Mouse (Mus musculus) lung, postnatal 0 days (tissue): Measurements from ENCODE around the gene Jak3. TPM values are rescaled to one million over a fixed set of nuclear protein-coding genes. Genes with fewer than 3 reads are reported as not detected.

Source experiments
- ATAC-seq: fragments of 200-750 bp; cut with Nextera tagmentation; 2 replicates; pipeline ENCODE4 v1.8.0; 2017; ENCODE audit warnings: moderate library complexity
- DNase-seq: peaks from one replicate; pipeline ENCODE4 v3.0.0-alpha.2; 2016; ENCODE audit warnings: low spot score
- H3K27ac ChIP-seq: fragments of 300-500 bp; sonication (generic); 2 replicates; pipeline ENCODE4 v1.5.1; 2014; ENCODE audit warnings: antibody characterized with exemption, mild to moderate bottlenecking, low read length, mixed read lengths
- H3K27me3 ChIP-seq: fragments of 300-500 bp; sonication (generic); replicated peaks from 2 replicates; pipeline ENCODE4 v1.6.1; 2014; ENCODE audit warnings: low read length, mixed read lengths; ENCODE audit not compliant: insufficient read depth
- H3K36me3 ChIP-seq: fragments of 300-500 bp; sonication (generic); 2 replicates; pipeline ENCODE4 v1.6.1; 2014; ENCODE audit warnings: low read length, mixed read lengths; ENCODE audit not compliant: insufficient read depth
- H3K4me1 ChIP-seq: fragments of 300-500 bp; sonication (generic); 2 replicates; pipeline ENCODE4 v1.6.1; 2014; ENCODE audit warnings: antibody characterized with exemption, low read depth, low read length, mixed read lengths; ENCODE audit not compliant: insufficient read depth
- H3K4me2 ChIP-seq: fragments of 300-500 bp; sonication (generic); replicated peaks from 2 replicates; pipeline ENCODE4 v1.6.1; 2014; ENCODE audit warnings: low read depth, mild to moderate bottlenecking, low read length, moderate library complexity, mixed read lengths
- H3K4me3 ChIP-seq: fragments of 300-500 bp; sonication (generic); 2 replicates; pipeline ENCODE4 v1.5.1; 2014; ENCODE audit warnings: low read depth, low read length
- H3K9ac ChIP-seq: fragments of 300-500 bp; sonication (generic); replicated peaks from 2 replicates; pipeline ENCODE4 v1.6.1; 2014; ENCODE audit warnings: low read depth, mild to moderate bottlenecking
- H3K9me3 ChIP-seq: fragments of 300-500 bp; sonication (generic); 2 replicates; pipeline ENCODE4 v1.6.1; 2016; ENCODE audit warnings: low read length, mixed read lengths
- CTCF ChIP-seq: IDR thresholded peaks from 2 replicates; pipeline ENCODE4 v1.5.1; 2016; ENCODE audit warnings: antibody characterized with exemption, mild to moderate bottlenecking
- EP300 ChIP-seq: IDR thresholded peaks from 2 replicates; pipeline ENCODE4 v1.6.1; 2016; ENCODE audit warnings: antibody characterized with exemption, mild to moderate bottlenecking, control low read depth
- WGBS: fragments of 180-500 bp; shearing (Covaris S2); extraction: QIAGEN DNeasy Blood & Tissue Kit; methylation state at CpG from one replicate; pipeline ENCODE4 v1.1.7; 2014; 5-methylcytosine and 5-hydroxymethylcytosine counted together
- polyA plus RNA-seq: library from polyadenylated mRNA; unstranded; fragments of >200 nt; fragmentation: Nextera tagmentation; extraction: Ambion mirVana; gene quantifications from 2 replicates; pipeline ENCODE4 v1.2.1, GENCODE M21; 2015

Gene Jak3
- polyA plus RNA-seq, 1 experiment from 2014 or later = 7.7 TPM

DNA sequence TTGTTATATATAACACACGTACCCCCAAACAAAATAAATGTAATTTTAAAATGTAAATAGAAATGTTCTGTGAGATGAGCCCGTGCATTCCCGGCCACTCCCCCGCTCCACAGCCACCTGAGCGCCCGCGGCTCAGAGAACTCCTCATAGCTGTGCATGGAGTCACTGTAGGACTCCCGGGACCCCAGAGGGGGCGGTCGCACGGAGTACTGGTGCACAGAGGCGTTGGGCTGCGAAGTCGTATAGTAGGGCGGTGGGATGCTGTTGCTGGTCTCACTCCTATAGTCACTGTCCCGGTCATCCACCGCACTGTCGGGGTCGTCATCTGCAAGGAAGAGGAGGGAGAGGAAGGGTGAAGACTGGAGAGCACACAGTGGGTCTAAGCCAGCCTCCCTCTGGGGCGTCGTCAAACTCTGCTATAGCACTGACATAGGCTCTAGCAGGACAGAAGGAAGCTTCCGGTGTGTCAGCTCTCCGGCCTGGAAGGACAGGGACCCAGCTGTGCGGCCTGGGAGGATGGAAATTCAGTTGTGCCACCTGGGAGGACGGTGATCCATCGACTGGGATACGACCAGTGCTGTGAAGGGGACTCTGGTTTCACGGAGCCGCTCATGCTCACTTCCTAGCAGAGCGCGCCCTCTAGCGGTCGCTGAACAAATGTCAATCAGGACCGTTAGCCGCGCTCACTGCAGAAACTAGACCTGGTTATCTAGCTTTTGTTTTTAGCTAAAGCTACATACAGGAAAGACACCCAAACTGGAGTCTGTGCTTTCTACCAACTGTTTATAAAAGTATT lies 15.6 kb upstream of the Jak3 start:
- Histone ChIP-seq H3K36me3 (no peaks in the 10 kb centered on the region), H3K9ac (no peak overlapping the region), H3K4me1 (0 out of 2 replicates have a peak, but pooled peaks cover 2% of the 10 kb centered on the region), H3K9me3 (no peaks in the 10 kb centered on the region), H3K4me3 (no peak overlapping the region), H3K27ac (no peak overlapping the region), H3K27me3 (peaks cover 28% of the 10 kb centered on the region; the same call in 1 of the 2 replicates), H3K4me2 (no peak overlapping the region)
- TF ChIP-seq EP300 = no peak
- peak; percentile 98 for TF ChIP-seq CTCF
- 8% methylated on average over 36 of the region's 36 CpGs for WGBS
- ATAC-seq = peak; percentile 69
- DNase-seq = peak; percentile 90

DNA sequence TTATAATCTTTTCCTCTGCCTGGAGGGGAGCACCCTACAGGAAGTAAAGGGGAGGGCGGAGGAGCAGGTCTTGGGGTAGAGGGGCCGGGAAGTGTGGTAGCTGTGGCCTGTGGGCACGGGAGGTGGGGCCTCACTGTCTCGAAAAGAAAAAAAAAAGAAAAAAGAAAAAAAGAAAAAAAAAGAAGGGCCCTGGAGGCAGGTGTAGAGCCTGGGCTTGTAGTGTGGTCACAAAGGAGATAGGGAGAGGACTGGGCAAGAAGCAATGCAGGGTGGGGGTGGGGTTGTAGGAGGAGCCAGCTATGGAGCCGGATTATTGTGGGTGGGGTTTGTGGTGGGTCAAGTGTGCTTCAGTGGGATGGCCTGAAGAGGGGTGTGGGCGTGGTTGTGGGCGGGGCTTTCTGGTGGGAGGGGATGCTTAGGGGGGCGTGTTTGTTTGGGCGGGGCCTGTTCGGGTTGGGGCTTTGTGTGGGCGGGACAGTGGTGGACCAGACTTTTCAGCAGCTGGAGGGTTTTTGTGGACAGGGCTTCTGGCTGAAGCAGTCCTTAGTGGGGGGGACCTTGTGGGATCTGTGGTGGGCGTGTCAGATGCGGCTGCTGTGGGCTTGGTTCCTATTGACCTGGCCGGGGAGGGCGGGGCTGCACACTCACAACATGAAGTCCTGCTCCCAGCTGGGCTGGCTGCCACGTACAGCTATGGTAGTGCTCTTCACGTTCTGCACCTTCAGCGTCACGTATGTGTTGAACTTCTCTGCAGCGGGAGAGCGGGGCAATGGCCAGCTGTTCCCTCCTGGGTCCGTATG lies 10.6 kb upstream of the Jak3 start:
- Histone ChIP-seq H3K27ac (no peak overlapping the region), H3K36me3 (no peaks in the 10 kb centered on the region), H3K9ac (no peak overlapping the region), H3K27me3 (peaks cover 7% of the 10 kb centered on the region; the same call in 1 of the 2 replicates), H3K9me3 (no peaks in the 10 kb centered on the region), H3K4me3 (0 out of 2 replicates have a peak overlapping the region, but pooled peaks have one; percentile 5), H3K4me2 (peak overlapping the region; percentile 39), H3K4me1 (peaks cover 14% of the 10 kb centered on the region; the same call in 1 of the 2 replicates)
- TF ChIP-seq CTCF = no peak
- no peak for TF ChIP-seq EP300
- ATAC-seq = peak; percentile 72
- DNase-seq = peak; percentile 75
- 5% methylated on average over 20 of the region's 22 CpGs for whole genome bisulfite sequencing

DNA sequence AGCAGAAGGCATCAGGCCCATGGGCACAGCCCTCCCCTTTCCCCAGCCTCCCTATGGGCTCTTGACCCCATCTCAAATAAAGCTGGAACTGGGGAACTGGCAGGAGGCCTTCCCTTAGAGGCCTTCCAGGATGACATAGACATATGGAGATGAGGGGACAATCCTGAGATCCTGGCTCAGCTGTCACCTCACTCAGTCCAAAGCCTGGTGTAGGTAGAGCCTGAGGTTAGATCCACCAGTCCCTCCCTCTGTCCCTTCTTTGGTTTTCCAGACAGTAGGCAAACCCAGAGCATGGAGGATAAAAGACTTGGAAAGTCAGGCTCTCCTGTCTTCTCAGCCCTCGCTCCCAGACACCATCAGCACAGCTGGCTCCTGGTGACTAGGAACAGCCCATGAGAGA lies 9.2 kb upstream of the Jak3 start:
- H3K27ac ChIP-seq = no peak overlapping the region
- no peak overlapping the region for H3K4me3 ChIP-seq
- 0 out of 2 replicates have a peak, but pooled peaks cover 12% of the 10 kb centered on the region for H3K27me3 ChIP-seq
- H3K4me1 ChIP-seq = peaks cover 22% of the 10 kb centered on the region; the same call in 1 of the 2 replicates
- H3K36me3 ChIP-seq = no peaks in the 10 kb centered on the region
- no peak overlapping the region for H3K9ac ChIP-seq
- WGBS = 50% methylated on average over 1 of the region's 1 CpGs
- no peak for DNase-seq
- no peak overlapping the region for H3K4me2 ChIP-seq
- H3K9me3 ChIP-seq = no peaks in the 10 kb centered on the region
- no peak for ATAC-seq
- TF ChIP-seq CTCF (no peak), EP300 (no peak)

DNA sequence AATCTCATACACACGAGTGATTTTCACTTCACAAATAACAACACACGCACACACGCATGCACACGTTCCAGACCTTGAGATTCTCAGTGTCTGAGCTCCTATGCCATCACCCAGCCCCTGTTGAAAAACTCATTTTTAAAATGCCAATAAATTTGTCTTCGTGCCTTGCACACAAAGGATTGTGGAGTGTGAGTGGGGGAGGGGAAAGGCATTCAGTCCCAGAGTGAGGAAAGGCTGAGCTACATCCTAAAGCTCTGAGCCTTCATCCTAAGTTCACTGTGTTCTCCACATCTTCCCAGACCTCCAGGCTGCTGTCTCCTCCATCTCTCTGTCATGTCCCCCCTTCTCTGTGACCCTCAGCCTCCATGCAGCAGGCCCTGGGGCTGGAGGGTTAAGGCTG lies 8.8 kb upstream of the Jak3 start:
- DNase-seq (no peak), ATAC-seq (no peak)
- no peaks in the 10 kb centered on the region for H3K9me3 ChIP-seq
- 0 out of 2 replicates have a peak overlapping the region, but pooled peaks have one; percentile 8 for H3K9ac ChIP-seq
- no peak overlapping the region for H3K4me3 ChIP-seq
- TF ChIP-seq CTCF (no peak), EP300 (no peak)
- H3K36me3 ChIP-seq = no peaks in the 10 kb centered on the region
- 0 out of 2 replicates have a peak, but pooled peaks cover 12% of the 10 kb centered on the region for H3K27me3 ChIP-seq
- H3K4me2 ChIP-seq = no peak overlapping the region
- WGBS = 56% methylated on average over 5 of the region's 5 CpGs
- H3K27ac ChIP-seq = no peak overlapping the region
- peaks cover 22% of the 10 kb centered on the region; the same call in 1 of the 2 replicates for H3K4me1 ChIP-seq

DNA sequence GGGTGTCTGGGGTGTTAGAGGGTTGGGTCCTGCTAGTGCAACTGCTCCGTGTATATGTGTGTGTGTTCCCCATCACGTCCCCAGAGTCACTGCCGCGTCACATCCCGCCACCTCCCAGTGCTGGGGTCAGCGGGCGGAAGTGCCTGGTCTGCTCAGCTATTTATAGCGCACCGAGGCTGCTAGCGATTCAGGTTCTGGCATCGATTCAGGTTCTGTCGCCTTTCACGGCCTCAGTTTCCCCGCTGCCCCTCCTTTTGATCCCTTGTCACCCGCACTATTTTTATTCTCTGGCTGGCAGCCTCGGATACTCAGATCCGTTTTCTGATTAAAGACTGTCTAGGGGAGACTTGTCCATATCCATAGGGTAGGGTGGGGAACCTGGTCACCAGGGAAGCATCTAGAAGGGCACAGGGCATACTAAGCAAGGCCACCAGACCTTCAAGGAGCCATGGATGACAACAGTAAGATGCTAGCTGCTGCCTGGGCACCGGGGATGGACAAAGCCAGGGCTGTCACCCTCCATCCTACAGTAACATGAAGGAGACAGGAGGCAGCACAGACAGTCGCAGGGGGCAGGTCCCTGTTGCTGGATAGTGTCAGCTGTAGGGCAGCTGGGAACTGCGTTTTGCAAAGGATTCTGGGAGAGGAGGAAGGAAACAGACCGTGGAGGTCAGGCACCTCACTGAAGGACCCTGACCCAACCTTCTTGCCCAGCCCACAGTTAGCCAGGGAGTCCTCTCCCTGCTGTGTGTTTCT lies 7.7 kb upstream of the Jak3 start:
- H3K9ac ChIP-seq = no peak overlapping the region
- H3K4me2 ChIP-seq = peak overlapping the region; percentile 29
- H3K4me3 ChIP-seq = no peak overlapping the region

More for the DNA sequence above, 7.7 kb upstream of the Jak3 start:
- H3K27ac ChIP-seq = no peak overlapping the region
- H3K27me3 ChIP-seq = 0 out of 2 replicates have a peak, but pooled peaks cover 12% of the 10 kb centered on the region
- H3K9me3 ChIP-seq = no peaks in the 10 kb centered on the region
- peak; percentile 39 for ATAC-seq
- no peaks in the 10 kb centered on the region for H3K36me3 ChIP-seq
- TF ChIP-seq CTCF = no peak
- no peak for TF ChIP-seq EP300
- peak; percentile 68 for DNase-seq
- 1% methylated on average over 19 of the region's 21 CpGs for WGBS
- peaks cover 22% of the 10 kb centered on the region; the same call in 1 of the 2 replicates for H3K4me1 ChIP-seq
